Mouse (Mus musculus) thymus, postnatal 36 days (tissue): ENCODE results near the gene Exoc3l2.
"Not testable (repeated sequence)": the region's sequence is repeated elsewhere in the genome, so short reads cannot be mapped to it uniquely, and the experiment has no call there.

Source experiments
- DNase-seq, 2 experiments: peaks; one replicate each; pipeline ENCODE4 v3.0.0; 2022; ENCODE audit warnings: mixed read lengths in 2 of 2

Gene Exoc3l2

DNA sequence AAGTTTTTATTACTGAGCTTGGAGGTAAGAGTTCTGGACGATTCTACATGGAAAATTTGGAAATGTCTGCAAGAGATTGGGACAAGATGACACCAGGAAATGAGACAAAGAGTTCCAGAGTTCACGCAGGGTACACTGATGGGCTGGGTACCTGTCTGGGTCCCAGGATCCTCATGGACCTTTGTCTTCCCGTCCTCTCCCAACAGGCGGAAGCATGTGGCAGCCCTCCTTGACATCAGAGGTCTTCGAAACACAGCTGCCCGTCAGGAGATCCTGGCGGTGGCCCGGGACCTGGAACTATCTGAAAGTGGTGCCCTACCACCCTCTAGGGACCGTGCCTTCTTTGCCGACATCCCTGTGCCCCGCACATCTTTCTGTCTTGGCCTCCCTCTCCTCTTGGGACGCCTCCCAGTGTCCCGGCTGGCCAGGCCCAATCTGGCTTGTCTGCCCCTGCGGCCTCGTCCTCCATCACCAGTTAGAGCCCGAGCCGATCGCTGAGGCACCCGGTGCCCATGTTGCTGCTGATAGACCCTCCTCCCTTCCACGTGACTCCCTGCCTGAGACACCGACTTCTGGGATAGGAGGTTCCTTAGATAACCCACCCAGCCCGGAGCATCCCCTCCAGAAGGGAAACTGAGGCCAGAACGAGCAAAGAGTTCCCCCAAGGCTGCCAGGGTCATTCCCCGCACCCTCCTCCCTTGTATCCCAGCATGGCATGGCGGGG lies 31.8 kb downstream of the Exoc3l2 start:
- DNase-seq, result no peak

- DNase-seq, result no peak
Observed at GRCm38 (mm10) chr7:19495521-19496213, 32.5 kb downstream of the Exoc3l2 start.

DNA sequence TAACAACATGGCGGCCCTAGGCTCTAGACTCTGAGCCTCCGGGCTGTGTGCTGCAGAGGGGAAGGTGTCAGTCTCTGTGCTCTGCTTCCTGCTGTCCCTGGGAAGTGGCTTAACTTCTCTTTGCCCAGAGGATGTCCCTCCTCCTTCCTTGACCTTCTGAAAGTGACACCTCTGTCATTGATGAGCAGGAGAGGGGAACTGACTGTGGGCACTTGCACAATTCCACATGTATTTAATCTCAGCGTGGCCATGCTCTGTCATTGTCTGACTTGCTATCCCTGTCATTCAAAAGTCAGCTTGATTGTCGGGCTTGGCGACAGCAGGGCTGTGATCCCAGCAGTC lies 33.1 kb downstream of the Exoc3l2 start:
- DNase-seq, result no peak

- no peak for DNase-seq
Observed at GRCm38 (mm10) chr7:19498326-19498725, 35.2 kb downstream of the Exoc3l2 start.

DNA sequence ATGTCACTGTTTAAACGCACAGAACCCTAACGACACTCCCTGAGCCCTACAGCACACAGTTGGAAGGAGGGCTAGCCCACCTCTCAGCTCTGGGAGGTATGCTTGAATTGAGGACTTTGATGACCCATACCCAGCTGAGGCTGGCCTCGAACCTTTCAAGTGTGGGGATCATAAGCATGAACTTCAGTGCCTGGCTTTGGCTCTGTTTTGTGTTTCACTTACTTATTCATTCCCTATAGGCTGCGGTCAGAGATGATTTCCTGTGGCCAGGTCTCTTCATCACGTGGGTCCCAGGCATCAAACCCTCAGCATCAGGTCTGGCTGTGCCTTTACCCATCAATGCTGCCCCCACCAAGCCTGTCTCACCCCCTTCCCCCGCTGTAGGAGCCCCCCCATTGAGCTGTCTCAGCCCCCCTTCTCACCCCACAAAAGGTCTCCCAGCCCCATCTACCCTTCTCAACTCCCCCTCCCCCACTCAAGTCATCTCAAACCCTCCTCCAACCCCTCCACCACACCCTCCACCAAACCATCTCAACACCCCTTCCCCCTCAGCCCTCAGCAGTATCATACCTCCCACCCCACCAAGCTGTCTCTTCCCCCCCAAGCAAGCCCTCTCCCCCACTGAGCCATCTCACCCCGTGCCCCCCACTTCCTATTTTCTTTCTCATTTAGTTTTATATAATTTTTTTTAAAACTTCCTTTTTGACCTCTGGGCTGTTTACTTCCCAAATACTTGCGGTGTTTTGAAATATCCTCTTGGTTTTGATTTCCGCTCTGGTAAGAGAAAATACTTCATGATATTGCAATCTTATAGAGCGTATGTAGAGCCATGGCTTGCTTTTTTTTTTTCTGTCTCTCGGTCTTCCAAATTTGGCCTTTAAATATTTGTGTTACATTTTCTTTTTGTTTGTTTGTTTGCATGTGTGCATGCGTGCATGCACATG lies 37.6 kb downstream of the Exoc3l2 start:
- no peak for DNase-seq

- no peak for DNase-seq
Observed at GRCm38 (mm10) chr7:19501658-19502057, 38.5 kb downstream of the Exoc3l2 start.

DNA sequence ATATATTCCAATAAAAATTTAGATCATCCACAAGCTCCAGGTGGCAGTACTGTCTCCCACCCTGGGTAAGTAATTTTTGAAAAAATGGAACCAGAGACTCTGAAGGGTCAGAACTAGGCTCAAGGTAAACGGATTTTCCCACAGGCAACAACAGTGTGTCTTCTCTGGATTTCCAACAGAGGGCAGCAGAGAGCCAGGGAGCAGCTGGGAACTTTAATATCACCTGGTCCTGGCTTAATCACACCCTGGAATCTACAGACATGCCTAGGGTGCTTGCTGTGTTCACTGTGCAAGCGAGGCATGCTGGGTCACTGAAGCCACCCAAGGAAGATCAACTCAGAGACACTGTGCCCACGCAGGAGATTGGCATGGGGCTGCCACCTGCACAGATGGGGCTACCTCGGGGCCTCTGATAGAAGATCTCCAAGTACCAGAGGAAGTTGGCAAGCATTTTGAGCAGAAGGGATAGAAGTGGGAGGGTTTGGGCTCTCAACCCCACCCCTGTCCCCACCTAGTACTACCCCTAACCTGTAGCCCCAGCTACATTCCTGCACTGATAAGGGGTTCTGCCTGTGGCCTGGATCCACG lies 40.4 kb downstream of the Exoc3l2 start:
- peak; percentile 34 to 38 for DNase-seq

DNA sequence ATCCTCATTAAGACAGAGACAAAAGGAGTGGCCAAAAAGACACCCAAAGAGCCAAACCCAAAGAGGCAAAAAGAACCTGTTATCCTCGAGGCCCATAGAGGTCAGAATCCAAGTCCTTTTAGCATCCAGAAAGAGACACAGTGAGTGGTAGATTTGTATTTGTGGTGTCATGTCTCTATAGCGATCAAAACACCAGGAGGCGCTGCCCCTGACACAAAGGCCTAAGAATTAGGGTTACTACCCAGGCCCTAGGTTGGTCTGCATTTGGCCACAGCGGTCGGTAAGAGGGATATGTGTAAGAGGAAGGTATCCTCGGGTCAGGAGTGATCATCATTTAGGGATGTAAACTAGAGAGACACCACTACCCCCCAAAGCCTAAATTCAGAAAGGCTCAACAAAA lies 43.2 kb downstream of the Exoc3l2 start:
- DNase-seq, result no peak

DNA sequence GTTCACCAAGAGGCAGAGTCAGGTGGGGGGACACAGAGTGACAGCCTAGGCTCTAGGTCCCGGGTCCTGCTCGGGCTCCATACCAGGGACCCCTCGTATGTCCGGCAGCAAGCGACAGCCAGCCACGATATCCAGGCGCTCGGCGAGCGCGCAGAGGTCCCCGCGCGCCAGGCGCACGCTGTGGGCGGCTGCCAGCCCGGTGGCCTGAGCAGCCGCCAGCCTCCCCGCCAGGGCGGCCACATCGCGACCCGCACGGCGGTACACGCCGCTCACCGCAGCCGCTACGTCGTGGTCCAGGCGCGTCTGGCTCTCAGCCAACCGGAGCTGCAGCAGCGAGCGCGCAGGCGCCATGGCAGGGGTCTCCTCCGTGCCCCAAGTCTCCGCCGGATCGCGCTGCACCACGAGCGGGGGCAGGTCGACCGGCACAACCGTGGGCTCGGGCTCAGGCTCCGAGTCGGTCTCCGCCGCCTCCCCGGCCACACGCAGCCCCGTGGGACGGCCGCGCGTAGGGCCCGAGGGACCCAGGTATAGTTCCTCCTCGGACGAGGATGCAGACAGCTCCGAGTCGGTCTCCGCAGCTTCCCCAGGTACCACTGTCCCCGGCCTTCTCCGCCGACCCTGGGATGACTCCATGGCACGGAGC lies 44.0 kb downstream of the Exoc3l2 start:
- DNase-seq, result peak; percentile 55 to 72

DNA sequence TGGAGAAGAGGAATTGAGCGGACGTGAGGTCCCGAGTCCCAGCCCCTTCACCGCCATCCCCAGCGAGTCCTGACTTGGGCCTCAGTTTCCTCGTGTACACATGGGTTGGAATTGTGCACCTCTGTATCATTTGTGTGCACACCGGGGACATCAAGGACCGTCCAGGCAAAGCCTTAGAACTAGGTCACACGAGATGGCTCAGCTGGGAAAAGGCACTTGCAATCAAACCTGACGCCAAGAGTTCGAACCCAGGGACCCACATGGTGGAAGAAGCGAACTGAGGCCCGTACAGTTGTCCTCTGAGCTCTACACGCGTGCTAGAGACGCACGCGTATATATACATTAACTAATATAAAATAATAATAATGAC lies 44.5 kb downstream of the Exoc3l2 start:
- DNase-seq, result no peak

- DNase-seq, result peak; percentile 92 to 93
Observed at GRCm38 (mm10) chr7:19508150-19508923, 45.2 kb downstream of the Exoc3l2 start, which contains the start of the genes Bloc1s3 and Trappc6a. TSS of gene Bloc1s3 (minus strand) at chr7:19508367. TSS of gene Trappc6a (plus strand) at chr7:19508395.

- DNase-seq, result no peak
Observed at GRCm38 (mm10) chr7:19508924-19509568, 45.9 kb downstream of the Exoc3l2 start.

DNA sequence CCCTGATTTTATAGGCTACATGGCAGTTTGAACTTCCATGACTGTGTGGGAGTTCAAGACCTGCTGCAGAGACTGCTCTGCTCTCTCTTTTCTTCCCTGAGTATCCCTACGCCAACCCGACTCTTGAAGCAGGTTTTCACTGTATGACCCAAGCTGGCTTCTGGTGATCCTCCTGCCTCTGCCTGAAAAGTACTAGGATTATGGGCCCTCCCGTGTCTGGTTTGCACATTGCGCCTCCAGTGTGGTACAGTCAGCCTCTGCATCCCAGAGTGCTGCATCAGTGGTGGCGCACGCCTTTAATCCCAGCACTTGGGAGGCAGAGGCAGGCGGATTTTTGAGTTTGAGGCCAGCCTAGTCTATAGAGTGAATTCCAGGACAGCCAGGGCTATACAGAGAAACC lies 46.7 kb downstream of the Exoc3l2 start:
- no peak for DNase-seq

DNA sequence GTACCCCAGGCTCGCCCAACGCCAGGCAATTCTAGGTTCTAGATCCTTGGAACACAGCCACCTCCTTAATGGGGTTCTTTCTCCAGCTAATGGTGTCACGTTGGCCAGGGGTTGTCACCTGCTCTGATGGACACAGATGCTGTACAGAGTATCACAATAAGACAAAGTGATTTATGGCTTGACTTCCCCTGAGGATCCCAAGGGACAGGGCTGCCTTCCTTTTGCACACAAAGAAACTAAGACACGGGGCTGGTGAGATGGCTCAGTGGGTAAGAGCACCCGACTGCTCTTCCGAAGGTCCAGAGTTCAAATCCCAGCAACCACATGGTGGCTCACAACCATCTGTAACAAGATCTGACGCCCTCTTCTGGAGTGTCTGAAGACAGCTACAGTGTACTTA lies 48.8 kb downstream of the Exoc3l2 start:
- not testable (repeated sequence) for DNase-seq

- DNase-seq, result no peak
Observed at GRCm38 (mm10) chr7:19512353-19512752, 49.2 kb downstream of the Exoc3l2 start.

- no peak for DNase-seq
Observed at GRCm38 (mm10) chr7:19517652-19518365, 54.7 kb downstream of the Exoc3l2 start, which contains the start of gene Nkpd1. TSS of gene Nkpd1 (plus strand) at chr7:19517838.

- DNase-seq, result no peak
Observed at GRCm38 (mm10) chr7:19520032-19520431, 56.9 kb downstream of the Exoc3l2 start.

DNA sequence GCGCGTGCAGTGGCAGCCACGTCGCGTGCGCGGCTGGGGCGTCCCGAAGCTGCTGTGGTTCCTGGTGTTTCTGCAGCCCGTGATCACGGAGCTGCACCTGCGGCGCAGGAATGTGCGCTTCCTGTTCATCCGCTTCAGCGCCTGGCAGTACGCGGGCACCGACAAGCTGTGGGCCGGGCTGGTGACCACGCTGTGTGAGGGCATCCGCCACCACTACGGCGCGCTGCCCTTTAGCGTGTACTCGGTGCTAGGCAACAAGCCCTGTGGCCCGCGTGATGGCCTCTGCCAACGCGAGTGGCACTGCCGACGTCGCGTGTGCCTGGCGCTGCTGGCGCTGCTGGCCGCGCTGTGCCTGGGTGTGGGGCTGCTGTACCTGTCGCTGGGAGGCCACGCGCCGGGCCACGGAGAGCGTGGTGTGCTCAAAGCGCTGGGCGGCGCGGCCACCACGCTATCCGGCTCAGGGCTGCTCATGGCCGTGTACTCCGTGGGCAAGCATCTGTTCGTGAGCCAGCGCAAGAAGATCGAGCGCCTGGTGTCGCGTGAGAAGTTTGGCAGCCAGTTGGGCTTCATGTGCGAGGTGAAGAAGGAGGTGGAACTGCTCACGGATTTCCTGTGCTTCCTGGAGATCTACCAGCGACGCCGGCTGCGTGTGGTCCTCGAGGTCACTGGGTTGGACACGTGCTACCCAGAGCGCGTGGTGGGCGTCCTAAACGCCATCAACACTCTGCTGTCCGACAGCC lies 60.1 kb downstream of the Exoc3l2 start:
- no peak for DNase-seq

DNA sequence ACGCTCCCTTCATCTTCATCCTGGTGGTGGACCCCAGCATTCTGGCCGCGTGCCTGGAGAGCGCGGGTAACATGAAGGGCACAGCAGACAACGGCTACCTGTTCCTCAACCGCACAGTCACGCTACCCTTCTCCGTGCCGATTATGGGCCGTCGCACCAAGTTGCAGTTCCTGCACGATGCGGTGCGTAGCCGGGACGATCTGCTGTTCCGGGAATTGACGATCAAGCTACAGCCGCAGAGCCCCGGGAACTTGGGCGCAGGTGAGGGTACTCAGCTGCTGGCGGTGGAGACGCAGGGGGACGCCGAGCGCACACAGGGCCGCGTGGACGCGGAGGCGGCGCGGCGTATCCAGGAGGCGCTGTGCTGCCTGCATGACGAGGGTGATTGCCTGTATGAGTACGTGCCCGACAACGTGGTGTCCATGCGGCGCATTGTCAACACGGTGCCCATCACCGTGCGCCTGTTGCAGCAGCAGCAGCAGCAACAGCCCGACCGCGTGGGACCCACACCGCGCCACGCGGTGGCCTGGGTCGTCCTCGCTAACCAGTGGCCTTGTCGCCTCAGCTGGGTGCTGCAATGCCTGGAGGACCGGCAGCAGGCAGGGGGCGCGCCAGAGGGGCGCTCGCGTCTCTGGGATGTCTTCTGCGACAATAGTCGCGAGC lies 60.8 kb downstream of the Exoc3l2 start:
- DNase-seq, result peak; percentile 62 to 63
